Mouse (Mus musculus): ENCODE data around the gene Fhit.

- TF ChIP-seq POLR2A (IDR thresholded peaks at IDR 0.05; ENCODE audit: borderline replicate concordance, extremely low read depth, insufficient read depth, insufficient read length, poor library complexity, severe bottlenecking), result no peak
- TF ChIP-seq CTCF (IDR thresholded peaks at IDR 0.05; ENCODE audit: borderline replicate concordance, extremely low read depth, insufficient read depth, insufficient read length), result no peak
Measured at GRCm38 (mm10) chr14:9963853-9964252, 1198.0 kb downstream of the Fhit start.
